Mouse (Mus musculus) heart, adult 2 months (tissue): Measurements from ENCODE around the gene Brd4. TPM values are rescaled to one million over a fixed set of nuclear protein-coding genes. Genes with fewer than 3 reads are reported as not detected.

ENCODE experiments used
- DNase-seq, 2 experiments: peaks; one replicate each; pipeline ENCODE4 v3.0.0; 2021
- H3K27ac ChIP-seq: fragments of 200-600 bp; 2 replicates; pipeline ENCODE4 v1.8.1; 2022
- H3K27me3 ChIP-seq: fragments of 200-500 bp; 2 replicates; pipeline ENCODE4 v1.6.1; 2012; ENCODE audit warnings: mild to moderate bottlenecking, low read length, inconsistent platforms, mixed read lengths; ENCODE audit not compliant: control insufficient read depth, insufficient read depth
- H3K36me3 ChIP-seq: fragments of 200-500 bp; 2 replicates; pipeline ENCODE4 v1.6.1; 2012; ENCODE audit warnings: low read length, inconsistent platforms; ENCODE audit not compliant: control insufficient read depth, insufficient read depth
- H3K4me1 ChIP-seq: fragments of 200-500 bp; 2 replicates; pipeline ENCODE4 v1.6.1; 2011; ENCODE audit warnings: low read length; ENCODE audit not compliant: control insufficient read depth, insufficient read depth
- H3K4me3 ChIP-seq: fragments of 200-600 bp; 2 replicates; pipeline ENCODE4 v1.8.1; 2022
- H3K79me2 ChIP-seq: fragments of 200-500 bp; replicated peaks from 2 replicates; pipeline ENCODE4 v1.6.1; 2012; ENCODE audit warnings: mild to moderate bottlenecking, inconsistent platforms, low read length, moderate library complexity, mixed read lengths; ENCODE audit not compliant: control insufficient read depth, insufficient read depth
- H3K9ac ChIP-seq: fragments of 200-500 bp; 2 replicates; pipeline ENCODE4 v1.6.1; 2012; ENCODE audit warnings: low read depth, mild to moderate bottlenecking, control low read depth, inconsistent platforms, low read length, mixed read lengths
- CTCF ChIP-seq: fragments of 200-600 bp; IDR thresholded peaks from 2 replicates; pipeline ENCODE4 v1.8.1; 2022; ENCODE audit warnings: antibody characterized with exemption, mild to moderate bottlenecking, moderate library complexity
- EP300 ChIP-seq: fragments of 200-500 bp; IDR thresholded peaks from 2 replicates; pipeline ENCODE4 v1.6.1; 2011; ENCODE audit warnings: low read depth, low read length, control low read depth; ENCODE audit not compliant: insufficient read depth
- POLR2A ChIP-seq: fragments of 200-500 bp; IDR thresholded peaks from 2 replicates; pipeline ENCODE4 v1.6.1; 2011; ENCODE audit warnings: mild to moderate bottlenecking, low read depth, low read length, control low read depth; ENCODE audit not compliant: insufficient read depth
- WGBS: fragments of 180-500 bp; shearing (Covaris S2); methylation state at CpG from one replicate; pipeline ENCODE4 v1.1.7; 2018; 5-methylcytosine and 5-hydroxymethylcytosine counted together
- intact Hi-C: fragments of 180-260 bp; cut with DNase I; formaldehyde crosslinking; loops from one replicate; pipeline ENCODE4 v1.15.1; 2025
- polyA plus RNA-seq: library from polyadenylated mRNA; depleted of rRNA; stranded (reverse); fragments of >200 nt; gene quantifications from 2 replicates; pipeline ENCODE4 v1.2.3, GENCODE M21; 2012
- total RNA-seq, 2 experiments: library from RNA; stranded (reverse); gene quantifications; 2 replicates each; pipeline ENCODE4 v1.2.3; 2021

Brd4 gene
- total and polyA plus RNA-seq, 3 experiments: 21.7 to 55.6 (median 53.3) TPM

DNA sequence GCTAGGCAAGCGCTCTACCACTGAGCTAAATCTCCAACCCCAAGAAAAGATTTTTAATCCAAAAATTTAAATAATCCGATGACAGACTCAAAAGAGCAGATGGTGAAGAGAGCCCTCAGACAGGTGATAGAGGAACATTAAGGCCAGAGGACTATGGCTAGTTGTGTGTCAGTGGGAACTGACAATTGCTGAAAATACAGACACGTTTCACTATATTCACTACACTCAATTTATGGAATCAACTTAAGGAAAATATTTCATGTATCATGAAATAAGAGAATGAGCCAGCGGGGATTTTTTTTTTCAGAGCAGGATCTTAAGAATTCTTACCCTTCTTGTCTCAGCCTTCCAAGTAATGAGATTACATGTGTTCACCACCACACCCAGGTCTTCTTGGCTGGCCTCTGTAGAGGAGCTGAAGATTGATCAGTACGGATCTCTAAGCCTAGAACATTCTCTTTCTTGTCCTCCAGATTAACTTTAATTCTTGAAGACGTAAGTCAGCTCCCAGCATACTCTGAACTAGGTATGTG is 682 bp upstream of the Brd4 start:
- Histone ChIP-seq H3K27ac (peak overlapping the region; percentile 96), H3K4me3 (peak overlapping the region; percentile 98), H3K9ac (peak overlapping the region; percentile 99), H3K79me2 (no peaks in the 10 kb centered on the region; the same call in 1 of the 2 replicates), H3K27me3 (no peaks in the 10 kb centered on the region), H3K36me3 (peaks cover 14% of the 10 kb centered on the region), H3K4me1 (peaks cover 7% of the 10 kb centered on the region)
- no peak for DNase-seq
- intact Hi-C loops: loop anchor here (2.0 kb wide), 2 partner anchors 36 to 66 kb away; partner anchors contain the start of gene Akap8
- no peak for TF ChIP-seq EP300
- no peak for TF ChIP-seq POLR2A
- TF ChIP-seq CTCF: no peak
- 39% methylated on average over 6 of the region's 6 CpGs for WGBS

DNA sequence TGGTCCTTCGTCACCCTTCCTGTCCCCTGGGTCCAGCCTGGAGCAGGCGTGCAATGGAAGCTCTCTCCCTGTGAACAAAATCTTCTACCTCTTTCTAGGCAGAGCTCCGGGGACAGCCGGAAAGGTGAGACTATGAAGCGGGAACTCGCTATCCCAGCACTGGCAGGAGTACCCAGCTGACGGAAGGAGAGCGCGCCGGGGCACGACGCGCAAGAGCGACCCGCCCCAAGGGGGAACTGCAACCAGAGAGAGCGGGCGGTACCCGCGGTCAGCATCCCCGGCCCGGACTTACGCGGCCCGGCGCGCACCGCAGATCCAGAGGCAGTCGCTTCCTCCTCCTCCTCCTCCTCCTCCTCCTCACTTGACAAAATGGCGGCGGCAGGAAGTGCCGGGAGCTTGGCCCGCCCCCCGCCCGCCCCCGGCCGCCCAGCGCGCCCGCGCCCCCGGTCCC is 726 bp downstream of the Brd4 start:
- peak; percentile 77 to 82 for DNase-seq
- no peak for TF ChIP-seq POLR2A
- no peak for TF ChIP-seq CTCF
- TF ChIP-seq EP300: no peak
- WGBS: under 1% methylated on average over 29 of the region's 41 CpGs
- Histone ChIP-seq H3K27me3 (no peaks in the 10 kb centered on the region), H3K27ac (peak overlapping the region; percentile 96), H3K4me3 (peak overlapping the region; percentile 98), H3K9ac (peak overlapping the region; percentile 99), H3K4me1 (peaks cover 7% of the 10 kb centered on the region), H3K79me2 (no peaks in the 10 kb centered on the region; the same call in none of the 2 replicates), H3K36me3 (peaks cover 14% of the 10 kb centered on the region)
- intact Hi-C loops: loop anchor here (2.0 to 5.0 kb wide), 3 partner anchors 37 to 65 kb away; partner anchors contain the start of gene Akap8

DNA sequence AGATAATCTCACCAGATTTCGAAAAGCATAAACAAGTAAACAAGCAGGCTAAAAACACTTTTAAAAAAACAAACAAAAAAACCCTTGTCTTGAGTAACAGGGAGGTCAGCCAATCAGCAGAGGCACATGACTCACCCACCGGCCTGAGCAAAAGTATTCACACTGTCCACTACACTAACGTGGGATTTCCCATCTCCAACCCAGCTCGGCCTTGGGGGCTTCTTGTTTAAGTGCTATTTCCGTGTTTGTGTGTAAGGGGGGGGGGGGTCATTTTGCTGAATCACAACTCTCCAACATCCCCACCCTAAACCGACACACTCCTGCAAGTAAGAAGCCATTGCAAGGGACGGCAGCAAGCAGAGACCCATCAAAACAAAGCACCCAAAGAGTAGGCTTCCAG is 1.2 kb downstream of the Brd4 start:
- Histone ChIP-seq H3K79me2 (no peaks in the 10 kb centered on the region; the same call in none of the 2 replicates), H3K36me3 (peaks cover 14% of the 10 kb centered on the region), H3K4me1 (peaks cover 7% of the 10 kb centered on the region), H3K9ac (peak overlapping the region; percentile 99), H3K27ac (peak overlapping the region; percentile 96), H3K27me3 (no peaks in the 10 kb centered on the region), H3K4me3 (peak overlapping the region; percentile 98)
- TF ChIP-seq EP300: no peak
- no peak for TF ChIP-seq CTCF
- TF ChIP-seq POLR2A: no peak
- no peak for DNase-seq
- intact Hi-C loops: loop anchor here (5.0 kb wide), 1 partner anchor 41 kb away; no protein-coding TSS in a partner anchor
- WGBS: 2% methylated on average over 7 of the region's 7 CpGs

DNA sequence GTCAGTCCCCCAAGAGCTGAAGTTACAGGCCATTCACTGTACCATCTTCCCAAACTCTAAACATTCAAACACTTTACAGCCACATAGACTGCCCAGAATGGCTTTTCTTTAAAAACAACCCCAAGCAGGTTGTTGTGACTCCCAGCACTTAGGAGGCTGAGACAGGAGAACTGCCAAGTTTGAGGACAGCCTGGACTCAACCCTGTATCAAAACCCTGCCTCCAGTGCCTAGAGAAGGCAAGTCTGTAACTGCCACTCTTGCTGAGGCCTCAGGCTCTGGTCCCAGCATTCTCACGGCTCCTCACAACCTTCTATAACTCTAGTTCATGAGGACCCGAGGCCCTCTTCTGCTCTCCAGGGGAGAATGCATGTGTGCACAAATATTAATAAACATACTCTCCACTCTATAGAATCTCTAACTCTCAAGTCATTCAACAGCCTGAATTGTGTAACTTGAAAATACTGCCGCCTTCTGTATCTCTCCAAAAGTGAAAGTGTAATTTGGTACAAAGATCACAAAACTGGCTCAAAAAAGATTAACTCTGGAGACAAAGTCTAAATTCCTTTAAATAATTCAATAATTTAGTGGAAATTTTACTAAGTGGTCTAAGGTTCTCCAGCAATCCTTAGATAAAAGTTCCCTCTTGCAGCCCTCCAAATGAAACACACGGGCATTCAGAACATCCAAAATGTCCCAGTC is 2.8 kb downstream of the Brd4 start:
- peaks cover 17% of the 10 kb centered on the region for H3K36me3 ChIP-seq
- DNase-seq: no peak
- no peaks in the 10 kb centered on the region for H3K27me3 ChIP-seq
- WGBS: 35% methylated on average over 4 of the region's 4 CpGs
- intact Hi-C loops: loop anchor here (5.0 kb wide), 1 partner anchor 39 kb away; no protein-coding TSS in a partner anchor
- peaks cover 7% of the 10 kb centered on the region for H3K4me1 ChIP-seq
- peaks cover under 1% of the 10 kb centered on the region for H3K79me2 ChIP-seq
- no peak overlapping the region for H3K9ac ChIP-seq
- no peak for TF ChIP-seq EP300
- TF ChIP-seq POLR2A: no peak
- peak; percentile 17; the same call in 1 of the 2 replicates for TF ChIP-seq CTCF
- no peak overlapping the region for H3K27ac ChIP-seq
- H3K4me3 ChIP-seq: peak overlapping the region; percentile 6; the same call in 1 of the 2 replicates

DNA sequence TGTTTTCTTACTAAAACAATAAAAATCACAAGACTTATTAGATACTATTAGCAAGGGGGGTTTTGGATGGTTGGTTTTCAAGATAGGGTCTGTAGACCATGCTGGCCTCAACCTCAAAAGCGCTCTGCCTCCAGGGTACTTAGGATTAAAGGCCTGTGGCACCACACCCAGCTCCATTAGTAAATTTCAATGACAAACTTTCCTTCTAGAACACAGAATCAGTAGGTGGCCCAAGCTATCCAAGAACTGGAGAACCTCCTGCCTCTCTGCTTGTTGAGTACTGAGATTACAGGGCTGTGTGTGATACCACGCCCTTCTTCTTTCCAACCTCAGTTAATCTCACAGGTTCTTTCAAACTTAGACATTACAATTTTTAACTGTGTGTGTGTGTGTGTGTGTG is 3.4 kb downstream of the Brd4 start:
- peaks cover 19% of the 10 kb centered on the region for H3K36me3 ChIP-seq
- H3K4me1 ChIP-seq: peaks cover 7% of the 10 kb centered on the region
- H3K4me3 ChIP-seq: no peak overlapping the region
- TF ChIP-seq EP300 (no peak), POLR2A (no peak), CTCF (no peak)
- intact Hi-C loops: loop anchor here (5.0 kb wide), 1 partner anchor 39 kb away; no protein-coding TSS in a partner anchor
- no peaks in the 10 kb centered on the region for H3K27me3 ChIP-seq
- WGBS: 77% methylated on average over 2 of the region's 2 CpGs
- DNase-seq: no peak
- no peak overlapping the region for H3K27ac ChIP-seq
- peaks cover 1% of the 10 kb centered on the region for H3K79me2 ChIP-seq
- H3K9ac ChIP-seq: no peak overlapping the region

DNA sequence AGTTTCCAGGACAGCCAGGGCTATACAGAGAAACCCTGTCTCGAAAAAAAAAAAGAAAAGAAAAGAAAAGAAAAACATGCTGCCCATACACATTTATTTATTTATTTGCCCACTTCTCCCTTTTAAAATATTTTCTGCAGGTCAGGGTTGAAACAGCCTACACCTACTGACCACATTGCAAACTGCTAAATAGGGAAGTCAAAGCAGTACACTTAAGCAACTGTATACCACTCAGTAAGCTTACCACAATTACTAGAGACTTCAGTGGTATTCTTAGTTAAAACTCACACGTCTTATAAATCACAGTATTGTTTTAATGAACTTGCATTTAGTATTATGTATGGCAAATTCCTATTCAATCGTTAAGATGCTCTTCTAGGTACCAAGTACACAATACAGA is 3.9 kb downstream of the Brd4 start:
- H3K4me3 ChIP-seq: no peak overlapping the region
- DNase-seq: no peak
- H3K27me3 ChIP-seq: no peaks in the 10 kb centered on the region
- H3K9ac ChIP-seq: no peak overlapping the region
- no peak for TF ChIP-seq POLR2A
- TF ChIP-seq EP300: no peak
- TF ChIP-seq CTCF: no peak
- 53% methylated on average over 3 of the region's 3 CpGs for WGBS
- no peak overlapping the region for H3K27ac ChIP-seq
- H3K79me2 ChIP-seq: peaks cover 3% of the 10 kb centered on the region
- peaks cover 9% of the 10 kb centered on the region for H3K4me1 ChIP-seq
- intact Hi-C loops: loop anchor here (5.0 kb wide), 1 partner anchor 38 kb away; no protein-coding TSS in a partner anchor
- peaks cover 24% of the 10 kb centered on the region for H3K36me3 ChIP-seq
